Mouse (Mus musculus): ENCODE measurements at regions not wholly inside any gene's neighbourhood (a gene's known extent, or its start where the extent isn't known, plus 50 kb on each side); places are given as distances from the start of the nearest gene placed in this dataset.

GRCm38 (mm10) chr12:30647511-30647910 is 63.3 kb downstream of the Tmem18 start:
- no peak for DNase-seq

- DNase-seq, result no peak
These were observed 67.3 kb downstream of the Tmem18 start for GRCm38 (mm10) chr12:30651506-30651905.

- no peak for DNase-seq
These were observed 70.3 kb downstream of the Tmem18 start for GRCm38 (mm10) chr12:30654347-30655075.

- DNase-seq, result no peak
These were observed 70.8 kb downstream of the Tmem18 start for GRCm38 (mm10) chr12:30655076-30655421.

- DNase-seq, result no peak
These were observed 94.6 kb downstream of the Tmem18 start for GRCm38 (mm10) chr12:30678826-30679225.

GRCm38 (mm10) chr12:30690038-30690437 is 105.8 kb downstream of the Tmem18 start:
- DNase-seq, result peak; percentile 8

GRCm38 (mm10) chr12:30693540-30693939 is 109.3 kb downstream of the Tmem18 start:
- DNase-seq, result no peak

- no peak for DNase-seq
These were observed 114.0 kb downstream of the Tmem18 start for GRCm38 (mm10) chr12:30698256-30698655.

- no peak for DNase-seq
These were observed 119.5 kb downstream of the Tmem18 start for GRCm38 (mm10) chr12:30703691-30704090.

GRCm38 (mm10) chr12:30707271-30707670 is 123.0 kb downstream of the Tmem18 start:
- DNase-seq, result no peak

GRCm38 (mm10) chr12:30708635-30709181 is 124.5 kb downstream of the Tmem18 start:
- no peak for DNase-seq

GRCm38 (mm10) chr12:30710554-30710953 is 126.3 kb downstream of the Tmem18 start:
- DNase-seq, result no peak

GRCm38 (mm10) chr12:30726747-30727146 is 142.5 kb downstream of the Tmem18 start:
- no peak for DNase-seq

- no peak for DNase-seq
These were observed 145.2 kb downstream of the Tmem18 start for GRCm38 (mm10) chr12:30729437-30729836.

- DNase-seq, result no peak
These were observed 116.5 kb upstream of the Alkal2 start for GRCm38 (mm10) chr12:30767621-30768020.

- no peak for DNase-seq
These were observed 90.8 kb upstream of the Alkal2 start for GRCm38 (mm10) chr12:30793371-30793770.

GRCm38 (mm10) chr12:30816096-30816495 is 68.0 kb upstream of the Alkal2 start:
- no peak for DNase-seq

GRCm38 (mm10) chr12:30831383-30831782 is 52.7 kb upstream of the Alkal2 start:
- DNase-seq, result no peak

Measured in lung, postnatal 14 days (tissue).